Mouse (Mus musculus): ENCODE measurements around the gene Gp2. TPM values are rescaled to one million over a fixed set of nuclear protein-coding genes. Genes with fewer than 3 reads are reported as not detected.

Gene Gp2
- polyA plus RNA-seq, 1 experiment from 2014 or later: not detected

- H3K36me3 ChIP-seq: no peaks in the 10 kb centered on the region
- WGBS (ENCODE audit: insufficient replicate concordance): 76% methylated on average over 13 of the region's 13 CpGs
- no peaks in the 10 kb centered on the region for H3K9me3 ChIP-seq (replicated peaks)
- H3K27ac ChIP-seq: no peak overlapping the region
- no peaks in the 10 kb centered on the region for H3K27me3 ChIP-seq (replicated peaks)
- H3K9ac ChIP-seq: no peak overlapping the region
- H3K4me3 ChIP-seq: no peak overlapping the region
- no peak for ATAC-seq
- H3K4me1 ChIP-seq: no peaks in the 10 kb centered on the region
- H3K4me2 ChIP-seq: no peak overlapping the region
These were observed 64.9 kb downstream of the Gp2 start for GRCm38 (mm10) chr7:119394050-119394732.

Other genes starting within 250 kb of the Gp2 start
- not detected in 2 replicates for gene Umod, start 20.0 kb upstream of the Gp2 start, polyA plus RNA-seq (2016; fragmentation: Nextera tagmentation; extraction: Ambion mirVana)
- not detected in 2 replicates for gene Acsm5, start 60.2 kb upstream of the Gp2 start, polyA plus RNA-seq (2016; fragmentation: Nextera tagmentation; extraction: Ambion mirVana)
- gene Pdilt, start 64.2 kb upstream of the Gp2 start, polyA plus RNA-seq (2016; fragmentation: Nextera tagmentation; extraction: Ambion mirVana): not detected in 2 replicates
- gene Acsm2, start 95.1 kb upstream of the Gp2 start, polyA plus RNA-seq (2016; fragmentation: Nextera tagmentation; extraction: Ambion mirVana): not detected in 2 replicates
- gene Acsm1, start 147.7 kb upstream of the Gp2 start, polyA plus RNA-seq (2016; fragmentation: Nextera tagmentation; extraction: Ambion mirVana): 0.17 and 0.39 TPM in 2 replicates
- gene Acsm4, start 230.7 kb upstream of the Gp2 start, polyA plus RNA-seq (2016; fragmentation: Nextera tagmentation; extraction: Ambion mirVana): not detected in 2 replicates

Data from liver, embryonic 12.5 days (tissue).